Mouse (Mus musculus): ENCODE measurements at regions not wholly inside any gene's neighbourhood (a gene's known extent, or its start where the extent isn't known, plus 50 kb on each side); places are given as distances from the start of the nearest gene placed in this dataset.
"Not testable (repeated sequence)": the region's sequence is repeated elsewhere in the genome, so short reads cannot be mapped to it uniquely, and the experiment has no call there.

DNA sequence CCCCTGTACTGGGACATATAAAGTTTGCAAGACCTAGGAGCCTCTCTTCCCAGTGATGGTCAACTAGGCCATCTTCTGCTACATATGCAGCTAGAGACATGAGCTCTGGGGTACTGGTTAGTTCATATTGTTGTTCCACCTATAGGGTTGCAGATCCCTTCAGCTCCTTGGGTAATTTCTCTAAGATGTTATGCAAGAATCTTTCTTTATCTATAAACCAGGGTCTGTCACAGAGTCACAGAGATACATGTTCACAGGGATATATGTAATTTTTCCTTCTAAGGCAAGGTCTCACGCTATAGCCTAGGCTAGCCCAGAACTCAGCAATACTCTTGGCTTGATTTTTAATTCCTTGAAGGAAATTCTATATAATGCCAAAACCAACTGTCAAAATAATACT lies 56.9 kb downstream of the Zfp36l1 start:
- DNase-seq (ENCODE audit: low spot score in 2 of 2): not testable (repeated sequence)

DNA sequence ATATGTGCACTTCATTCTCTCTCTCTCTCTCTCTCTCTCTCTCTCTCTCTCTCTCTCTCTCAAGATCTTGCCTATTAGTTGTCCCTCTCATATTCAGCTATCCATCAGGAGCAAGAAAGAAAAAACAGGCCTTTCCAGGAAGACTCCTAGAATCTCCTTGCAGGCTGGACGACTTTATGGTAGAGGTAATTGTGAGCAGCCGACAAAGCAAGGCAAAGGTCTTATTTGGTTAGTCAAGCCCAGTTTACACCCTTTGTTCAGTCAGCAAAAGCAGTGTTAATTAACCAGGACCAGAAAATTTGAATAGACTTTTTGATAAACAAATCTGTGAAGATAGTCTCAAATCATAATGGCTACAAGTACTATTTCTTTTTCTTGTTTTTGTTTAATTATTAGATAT lies 57.4 kb downstream of the Zfp36l1 start:
- no peak for DNase-seq (ENCODE audit: low spot score in 2 of 2)

DNA sequence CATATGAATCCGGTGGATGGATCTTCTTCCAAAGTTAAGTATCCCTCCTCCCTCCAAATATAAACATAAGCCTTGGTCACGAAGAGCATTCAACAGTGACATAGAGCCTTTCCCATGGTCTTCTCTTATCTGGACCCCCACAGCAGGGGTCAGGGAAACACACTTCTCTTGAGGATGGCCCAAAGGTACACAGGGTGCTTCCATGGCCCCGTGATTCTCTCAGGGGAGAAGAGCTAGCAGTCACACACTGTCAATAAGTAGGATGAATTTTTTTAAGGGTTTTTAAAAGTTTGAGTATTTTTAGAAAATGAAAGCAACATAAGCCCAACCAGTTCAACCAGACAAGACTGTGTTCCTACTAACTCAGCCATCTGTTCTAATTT lies 58.2 kb downstream of the Zfp36l1 start:
- no peak for DNase-seq (ENCODE audit: low spot score in 2 of 2)

DNA sequence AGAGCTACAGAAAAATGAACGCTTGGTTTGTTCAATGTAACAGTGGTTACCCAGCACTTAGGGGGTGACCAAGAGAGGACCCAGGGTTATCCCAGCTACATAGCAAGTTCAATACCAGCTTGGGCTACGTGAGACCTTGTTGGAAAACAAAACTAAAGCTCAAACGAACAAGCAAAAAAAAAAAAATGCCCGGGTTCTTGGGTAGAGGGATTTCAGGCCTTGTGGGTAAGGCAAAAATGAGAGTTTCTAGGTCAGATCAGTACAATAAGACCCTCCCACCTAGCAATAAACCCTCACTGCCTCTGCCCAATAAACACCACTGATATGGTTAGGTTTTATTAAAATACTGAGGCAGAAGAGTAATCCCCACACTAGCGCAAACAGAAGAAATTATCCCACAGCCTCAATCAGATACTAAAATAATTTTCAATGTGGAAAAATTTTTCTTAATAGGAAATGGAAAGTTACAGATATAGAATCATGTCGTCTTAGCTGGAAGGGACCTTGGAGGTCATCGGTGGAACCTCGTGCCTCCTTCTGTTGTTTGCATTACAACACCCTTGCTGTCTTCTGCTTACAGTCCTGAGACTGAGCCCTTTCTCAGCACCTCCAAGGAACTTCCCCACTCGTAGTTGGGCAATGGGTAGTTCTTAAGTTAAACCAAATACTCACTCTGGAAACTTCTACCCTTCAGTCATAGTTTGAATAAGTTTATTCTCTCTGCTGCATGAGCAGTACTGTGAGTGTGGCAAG lies 58.7 kb downstream of the Zfp36l1 start:
- no peak for DNase-seq (ENCODE audit: low spot score in 2 of 2)

DNA sequence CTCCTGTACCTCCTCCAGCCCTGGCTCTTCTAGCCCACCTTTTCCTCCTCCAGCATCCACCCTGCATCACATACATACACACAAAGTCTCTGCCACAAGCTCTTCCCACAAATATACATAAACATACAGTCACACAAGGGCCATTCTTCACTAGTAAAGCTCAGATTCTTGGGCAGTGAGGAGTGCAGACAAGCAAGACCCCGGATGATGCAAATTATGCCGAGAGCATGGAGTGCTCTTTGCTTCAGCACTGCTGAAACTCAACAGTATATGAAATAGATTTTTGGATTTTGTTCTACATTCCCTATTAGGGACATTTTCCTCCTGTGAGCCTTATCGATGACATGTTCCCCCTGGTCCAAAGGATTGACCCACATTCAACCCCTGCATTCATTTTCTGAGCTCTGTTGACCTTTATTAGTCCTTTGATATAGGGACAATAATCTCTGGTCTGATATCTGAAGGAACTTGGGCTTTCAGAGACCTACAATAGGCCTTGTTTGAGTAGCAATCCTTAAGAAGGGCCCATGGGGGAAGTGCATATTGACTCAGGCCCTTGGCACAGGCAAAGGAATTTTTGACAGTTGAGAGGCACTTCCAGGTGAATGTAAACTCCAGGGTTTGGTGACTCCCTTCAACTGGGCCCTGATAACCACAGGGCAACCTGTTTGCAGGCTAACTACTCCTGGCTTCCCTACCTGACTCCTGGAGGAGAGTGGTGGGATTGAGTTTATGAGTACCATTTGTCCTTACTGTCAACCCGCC lies 64.4 kb downstream of the Zfp36l1 start:
- no peak for DNase-seq (ENCODE audit: low spot score in 2 of 2)

DNA sequence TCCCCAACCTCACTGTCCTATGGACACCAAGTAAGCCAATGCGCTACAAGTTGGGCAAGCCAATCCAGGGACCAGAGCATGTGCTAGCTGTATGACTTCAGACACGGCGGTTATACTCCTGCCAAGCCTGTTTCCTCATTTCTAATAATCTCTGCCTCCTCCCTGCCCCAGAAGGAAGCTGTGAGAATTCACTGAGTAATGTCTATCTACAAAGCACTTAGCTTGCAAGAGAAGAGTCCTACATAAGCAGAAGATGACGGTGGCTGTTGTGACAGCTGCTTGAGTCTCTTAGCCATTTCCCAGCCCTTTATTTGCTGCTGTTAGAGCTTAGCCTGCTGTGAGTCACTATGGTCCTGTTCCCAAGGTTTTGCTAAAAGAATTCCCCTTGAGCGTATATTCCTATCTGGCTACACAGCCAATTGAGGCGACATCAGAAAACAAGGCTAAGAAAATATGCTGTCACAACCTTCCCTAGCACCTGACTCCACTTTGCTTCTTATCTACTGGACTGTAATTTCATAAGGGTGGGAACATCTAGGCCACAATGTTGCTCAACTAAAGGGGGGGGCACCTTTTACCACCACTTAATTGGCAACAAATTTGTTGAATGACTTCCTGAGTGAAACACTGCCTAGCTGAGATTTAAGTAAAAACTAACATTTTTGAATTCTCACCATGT lies 66.0 kb downstream of the Zfp36l1 start:
- DNase-seq (ENCODE audit: low spot score in 2 of 2): no peak

DNA sequence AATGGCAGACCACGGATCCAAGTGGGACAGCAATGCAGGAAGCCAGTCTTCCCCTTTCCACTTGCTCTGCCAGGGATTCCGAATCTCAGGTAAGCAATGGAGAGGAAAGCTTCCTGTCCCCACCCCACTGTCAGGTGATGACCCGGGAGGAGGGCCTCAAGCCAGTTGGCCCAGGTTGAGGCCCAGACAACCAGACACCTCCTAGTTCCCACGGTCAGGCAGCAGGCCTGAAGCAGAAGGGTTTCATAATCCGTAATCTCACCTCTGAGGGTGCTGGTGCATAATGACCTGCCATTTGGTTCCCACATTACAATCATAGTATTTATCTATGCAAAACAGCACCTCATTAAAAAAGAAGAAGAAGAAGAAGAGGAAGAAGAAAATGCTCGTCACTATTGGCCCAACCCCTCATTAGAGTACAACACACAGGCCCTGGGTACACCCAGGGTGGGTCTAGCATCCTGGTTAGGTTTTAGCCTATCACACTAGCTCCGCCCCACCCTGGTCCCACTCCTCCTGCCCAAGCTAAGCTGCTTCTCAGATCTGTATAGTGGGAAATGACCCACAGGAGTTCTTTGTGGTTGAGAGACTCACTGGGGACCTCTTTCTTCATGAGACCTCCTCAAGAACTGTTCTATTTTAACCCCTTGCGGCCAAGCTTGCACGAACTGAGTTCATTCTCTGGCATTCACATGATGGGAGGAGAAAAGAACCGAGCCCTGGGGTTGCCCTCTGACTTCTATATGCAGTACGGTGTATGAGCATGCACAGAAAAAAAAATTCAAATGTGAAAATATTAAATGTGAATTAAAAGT lies 71.1 kb downstream of the Zfp36l1 start:
- no peak for DNase-seq (ENCODE audit: low spot score in 2 of 2)

DNA sequence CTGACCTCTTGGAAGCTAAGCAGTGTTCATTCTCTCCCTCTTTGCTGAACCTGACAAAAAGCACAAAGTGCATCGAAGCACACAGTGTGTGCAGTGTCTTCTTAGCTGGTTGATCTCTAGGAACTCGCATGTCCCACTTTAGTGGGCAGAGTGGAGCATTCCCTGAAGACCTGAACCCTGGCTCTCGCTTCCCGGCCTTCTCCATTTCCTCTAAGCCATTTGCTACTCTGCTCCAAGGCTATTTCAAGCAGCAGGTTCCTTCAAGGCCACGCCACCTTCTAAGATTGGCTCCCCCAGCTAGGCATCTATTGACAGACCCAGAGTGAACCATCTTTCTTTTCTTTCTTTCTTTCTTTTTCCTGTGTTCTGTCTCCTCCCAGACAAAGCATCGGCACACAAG lies 71.8 kb downstream of the Zfp36l1 start:
- DNase-seq (ENCODE audit: low spot score in 2 of 2): no peak

DNA sequence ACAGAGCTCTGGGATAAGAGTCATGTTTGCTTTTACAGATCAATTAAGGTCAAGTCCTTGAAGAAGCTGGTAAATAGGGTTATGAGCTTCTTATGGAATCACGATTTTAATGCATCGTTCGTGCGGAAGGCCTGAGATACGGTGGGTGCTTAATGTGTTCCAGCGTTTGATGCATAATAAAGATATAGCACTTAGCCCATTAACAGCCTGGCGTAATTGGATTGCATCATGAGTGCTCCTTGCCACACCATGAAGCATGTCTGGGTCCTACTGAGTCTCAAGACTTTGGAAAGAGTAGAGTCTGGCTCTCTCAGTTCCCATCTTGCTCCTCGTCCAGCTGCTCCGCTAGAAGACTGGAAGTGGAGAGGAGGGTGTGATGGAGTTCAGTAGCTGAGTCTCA lies 72.6 kb downstream of the Zfp36l1 start:
- DNase-seq (ENCODE audit: low spot score in 2 of 2): no peak

DNA sequence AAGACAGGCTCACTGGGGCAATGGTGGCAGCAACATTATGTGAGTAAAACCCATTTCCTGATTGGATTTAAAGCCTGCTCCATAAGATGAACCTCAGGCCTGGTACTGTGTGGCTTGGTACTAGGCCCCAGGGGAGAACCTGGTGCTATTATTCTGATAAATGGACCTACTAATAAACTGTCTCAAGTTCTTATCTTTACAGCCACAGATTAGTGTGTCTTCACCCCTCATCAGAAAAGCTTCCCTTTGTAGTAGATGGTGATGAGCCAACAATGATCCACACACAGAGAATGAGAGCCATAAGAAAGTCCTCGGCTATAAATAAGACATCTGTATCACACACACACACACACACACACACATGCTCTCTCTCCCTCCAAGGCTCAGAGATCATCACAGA lies 73.7 kb downstream of the Zfp36l1 start:
- no peak for DNase-seq (ENCODE audit: low spot score in 2 of 2)

DNA sequence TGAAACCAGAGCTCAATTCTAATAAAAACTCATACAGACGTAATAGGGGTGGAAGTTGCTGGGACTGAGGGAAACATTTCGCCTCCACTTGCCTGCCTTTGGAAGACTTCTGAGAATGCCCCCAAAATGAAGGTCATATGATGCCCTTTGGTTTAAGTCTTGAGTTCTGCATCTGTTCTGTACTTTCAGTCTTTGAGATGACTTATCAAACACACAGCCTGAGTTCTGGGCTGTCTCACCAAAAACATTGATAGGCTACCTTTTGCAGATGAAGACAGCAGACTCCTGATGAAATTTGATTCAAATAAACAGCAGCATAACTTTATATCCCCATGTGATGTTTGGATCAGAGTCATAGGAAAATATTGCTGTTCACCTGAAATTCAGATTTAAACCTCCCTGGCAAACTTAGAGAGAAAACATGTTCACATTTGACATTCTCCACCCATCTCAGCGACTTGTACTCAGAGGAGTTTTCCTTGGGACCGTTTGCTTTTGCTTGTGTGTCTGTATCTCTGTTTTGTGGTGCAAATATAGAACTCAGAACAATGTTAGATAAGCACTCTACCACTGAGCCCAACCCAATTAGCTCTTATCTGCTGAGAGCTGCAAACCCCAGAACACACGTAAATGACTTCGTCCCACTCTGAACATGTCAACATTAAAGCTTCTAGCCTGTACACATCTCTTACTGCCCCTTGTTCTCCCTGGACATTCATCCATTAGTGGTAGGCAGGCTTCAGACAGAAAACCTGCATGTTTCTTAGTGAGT lies 77.1 kb downstream of the Zfp36l1 start:
- DNase-seq (ENCODE audit: low spot score in 2 of 2): no peak

DNA sequence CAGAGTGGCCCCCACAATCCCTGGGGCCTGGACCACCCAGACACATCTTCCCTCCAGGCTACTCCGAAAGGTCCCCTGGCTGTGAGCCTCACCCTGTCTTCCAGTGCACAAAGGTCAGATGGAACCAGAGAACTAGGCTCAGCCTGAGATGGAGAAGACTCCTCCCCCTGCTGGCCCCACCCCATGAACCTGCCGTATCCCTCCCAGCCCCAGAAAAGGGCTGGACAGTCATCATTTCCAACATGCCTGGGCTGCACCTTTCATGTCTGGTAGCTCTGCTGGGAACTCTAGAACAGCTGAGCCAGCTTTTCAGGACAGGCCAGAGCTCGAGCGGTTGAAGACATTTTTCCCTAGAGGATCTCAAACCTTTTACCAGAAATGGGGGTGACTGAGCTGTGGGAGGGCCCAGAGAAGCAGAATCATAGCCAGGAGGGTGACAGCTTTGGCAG lies 77.8 kb downstream of the Zfp36l1 start:
- DNase-seq (ENCODE audit: low spot score in 2 of 2): no peak

DNA sequence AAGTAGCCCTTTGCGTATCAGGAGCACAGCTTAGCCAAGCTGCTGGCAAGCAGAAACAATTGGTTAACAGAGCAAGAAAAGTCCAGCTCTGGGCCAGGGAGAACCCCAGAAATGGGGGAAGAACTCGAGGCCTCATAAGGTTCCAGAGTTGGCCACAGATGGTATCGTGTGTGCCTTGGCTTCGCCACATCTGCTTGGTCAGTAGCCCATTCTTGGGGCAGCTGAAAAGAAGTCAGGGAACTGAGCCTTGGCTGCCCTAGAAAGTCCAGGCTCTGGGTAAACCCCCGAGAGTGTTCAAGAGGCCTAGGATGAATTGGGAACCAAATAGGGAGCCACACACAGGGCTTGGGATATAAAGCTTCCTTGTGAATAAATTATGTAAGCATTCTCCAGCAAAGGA lies 78.7 kb downstream of the Zfp36l1 start:
- no peak for DNase-seq (ENCODE audit: low spot score in 2 of 2)

DNA sequence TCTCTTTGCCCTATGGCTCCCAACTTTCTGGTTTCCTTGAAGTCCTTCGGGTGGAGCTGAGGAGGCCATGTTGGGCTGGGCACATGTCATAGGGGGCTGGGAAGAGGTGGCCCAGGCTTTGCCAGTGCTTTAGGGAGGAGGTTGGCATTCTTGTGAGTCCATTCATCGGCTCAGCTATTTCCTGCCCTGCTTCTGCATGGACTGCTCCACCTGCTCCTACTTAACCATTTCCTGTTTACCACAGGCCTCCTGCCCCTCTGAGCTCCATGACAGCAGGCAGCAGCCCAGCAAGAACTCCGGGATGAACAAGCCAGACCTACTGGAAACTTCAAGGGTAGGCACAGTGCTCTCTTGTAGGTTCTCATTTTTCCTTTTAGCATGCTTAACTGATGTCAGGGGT lies 80.3 kb downstream of the Zfp36l1 start:
- no peak for DNase-seq (ENCODE audit: low spot score in 2 of 2)

DNA sequence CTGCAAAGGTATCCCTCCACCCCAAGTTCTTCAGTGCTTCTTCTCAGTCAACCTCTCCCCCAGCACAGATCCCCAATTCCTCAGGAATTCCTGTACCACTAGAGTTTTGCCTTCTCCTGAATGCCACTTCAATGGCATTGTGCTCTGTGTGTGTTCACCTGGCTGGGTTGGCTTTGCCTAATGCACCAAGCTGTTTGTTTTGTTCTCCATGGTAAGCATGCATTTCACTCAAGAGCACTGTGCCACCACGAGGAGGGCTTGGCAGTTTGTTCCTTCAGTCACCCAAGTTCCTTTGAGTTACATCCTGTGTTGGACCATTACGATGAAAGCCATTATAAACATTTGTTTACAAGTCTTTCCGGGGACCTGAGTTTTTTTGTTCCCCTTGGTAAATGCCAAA lies 84.5 kb downstream of the Zfp36l1 start:
- no peak for DNase-seq (ENCODE audit: low spot score in 2 of 2)

DNA sequence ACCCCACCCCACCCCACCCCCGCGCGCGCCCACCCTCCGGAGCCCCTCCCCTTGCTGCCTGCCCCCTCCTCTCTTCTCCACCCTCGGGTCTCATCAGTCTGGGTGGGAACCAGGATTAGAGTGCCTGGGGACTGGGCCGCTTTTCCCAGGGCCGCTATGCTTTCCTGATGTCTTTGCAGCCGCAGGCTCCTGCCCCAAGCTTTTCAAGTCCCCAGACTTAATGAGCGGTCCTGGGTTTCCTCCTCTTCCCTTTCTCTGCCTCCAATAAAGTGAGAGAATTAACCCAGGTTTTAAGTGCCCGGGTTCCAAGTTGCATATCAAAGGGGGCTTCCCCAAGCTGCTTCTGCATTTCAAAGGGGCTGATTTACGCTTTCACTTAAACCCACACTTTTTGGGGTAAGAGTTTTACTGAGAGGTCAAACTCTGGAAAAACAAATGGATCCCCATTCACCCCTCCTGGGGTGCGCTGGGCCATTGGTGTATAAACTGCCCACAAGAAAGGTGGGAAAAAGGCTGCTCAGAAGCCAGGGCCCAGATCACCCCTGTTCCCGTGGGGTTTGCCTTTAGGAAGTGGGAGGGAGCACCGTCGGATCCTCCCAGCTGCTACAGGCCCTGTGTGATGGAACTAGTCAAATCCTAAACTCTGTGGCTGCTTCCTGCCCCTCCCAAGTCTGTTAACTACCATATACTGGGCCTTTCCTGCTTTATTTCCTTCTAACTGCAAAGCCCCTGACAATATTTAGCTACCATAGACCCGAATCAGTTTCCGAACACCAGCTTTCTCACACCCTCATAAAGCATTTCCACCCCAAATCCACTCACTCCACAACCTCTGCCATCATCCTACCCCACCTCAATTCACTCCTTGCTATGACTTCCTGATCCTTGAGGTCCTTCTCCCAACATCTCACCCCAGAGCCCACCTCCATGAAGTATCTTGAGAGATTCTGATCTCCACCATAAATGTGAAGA lies 89.4 kb downstream of the Zfp36l1 start:
- no peak for DNase-seq (ENCODE audit: low spot score in 2 of 2)

DNA sequence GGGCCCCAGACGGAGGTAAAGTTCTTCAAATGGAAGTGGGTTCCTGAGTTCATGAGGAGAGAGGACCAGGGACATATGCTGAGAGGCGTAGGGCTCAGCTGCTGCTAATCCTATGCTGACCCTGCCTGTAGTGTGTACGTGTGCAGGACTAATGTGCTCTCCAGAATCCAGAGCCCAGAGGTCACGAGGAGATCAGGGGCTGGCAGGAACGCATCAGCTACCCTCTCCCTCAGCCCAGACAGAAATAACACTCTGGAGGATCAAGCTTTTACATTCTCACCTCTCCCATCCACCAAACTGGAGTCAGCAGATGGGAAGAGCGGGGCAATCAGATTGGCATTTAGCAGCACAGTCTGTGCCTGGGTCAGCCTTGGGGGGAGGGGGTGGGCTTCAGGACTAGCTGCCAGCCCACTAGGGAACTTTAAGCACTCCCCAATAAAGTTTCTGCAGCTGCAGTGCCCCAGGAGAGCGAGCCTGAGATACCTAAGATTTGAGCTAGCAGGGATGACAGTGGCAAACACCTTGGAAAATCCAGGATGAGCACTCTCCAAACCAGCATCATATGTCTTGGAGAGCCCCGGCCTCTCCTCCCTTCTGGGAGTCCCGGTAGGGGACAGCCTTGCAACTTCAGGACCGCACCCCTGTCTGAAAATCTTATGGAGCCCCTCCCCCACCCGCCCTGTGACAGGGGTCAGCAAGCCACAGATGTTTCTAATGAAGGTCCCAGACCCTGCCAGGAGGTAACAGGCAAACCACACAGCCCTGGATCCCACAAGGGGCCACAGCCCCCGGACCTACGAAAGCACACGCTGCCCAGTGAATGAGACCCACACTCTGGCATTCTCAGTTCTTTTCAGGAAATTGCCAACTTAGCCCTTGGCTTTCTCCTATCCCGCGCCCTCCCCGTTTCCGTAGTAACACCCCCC lies 90.4 kb downstream of the Zfp36l1 start:
- DNase-seq (ENCODE audit: low spot score in 2 of 2): no peak

DNA sequence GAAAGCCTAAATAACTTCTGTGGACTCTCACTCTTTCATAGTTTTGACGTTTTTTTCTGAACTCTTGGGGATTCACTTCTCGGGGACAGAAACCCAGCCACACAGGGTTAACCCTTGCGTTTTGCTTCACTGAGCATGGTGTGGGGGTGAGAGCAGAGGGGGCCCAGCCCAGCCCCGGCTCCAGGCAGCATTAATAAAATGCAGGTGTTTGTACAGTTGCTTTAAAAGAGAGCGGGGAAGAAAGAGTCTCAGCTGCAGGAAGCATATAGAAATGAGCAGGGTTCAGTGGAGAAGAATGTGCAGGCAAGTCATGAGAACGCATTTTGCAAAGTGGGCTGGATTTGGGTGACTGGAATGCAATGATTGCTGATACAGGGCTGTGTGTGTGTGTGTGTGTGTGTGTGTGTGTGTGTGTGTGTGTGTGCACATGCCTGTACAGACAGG lies 91.8 kb downstream of the Zfp36l1 start:
- no peak for DNase-seq (ENCODE audit: low spot score in 2 of 2)

DNA sequence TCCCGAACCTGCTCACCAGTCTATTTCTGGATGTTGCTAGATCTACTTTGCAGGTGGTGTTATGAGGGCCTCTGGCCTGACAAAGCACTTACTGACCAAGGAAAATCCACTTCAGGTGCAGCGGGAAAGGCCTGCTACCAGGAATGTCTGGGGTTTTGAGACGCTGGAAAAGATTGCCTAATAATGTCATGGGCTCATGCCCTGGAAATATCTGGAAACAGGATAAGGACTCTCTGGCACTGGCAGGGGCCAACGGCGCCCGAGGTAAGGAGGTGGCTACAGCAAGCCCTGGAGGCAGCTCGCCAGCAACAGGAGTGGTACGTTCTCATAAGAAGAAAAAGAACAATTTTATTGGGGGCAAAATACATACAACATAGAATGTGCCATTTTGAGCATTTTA lies 94.7 kb downstream of the Zfp36l1 start:
- DNase-seq (ENCODE audit: low spot score in 2 of 2): no peak

Data from thymus, postnatal 10 days (tissue).